Mouse (Mus musculus) embryonic fibroblast, embryonic 13.5 days (primary cell): ENCODE measurements around the gene Olig1. TPM values are rescaled to one million over a fixed set of nuclear protein-coding genes. Genes with fewer than 3 reads are reported as not detected.

Source experiments
- H3K27ac ChIP-seq: 2 replicates; pipeline ENCODE4 v1.5.1; 2012; ENCODE audit warnings: low read length, control low read depth, inconsistent platforms; ENCODE audit not compliant: insufficient read depth
- H3K4me1 ChIP-seq: 2 replicates; pipeline ENCODE4 v1.6.1; 2011; ENCODE audit warnings: low read length; ENCODE audit not compliant: control insufficient read depth, insufficient read depth
- H3K4me3 ChIP-seq: 2 replicates; pipeline ENCODE4 v1.5.1; 2011; ENCODE audit warnings: mild to moderate bottlenecking, control low read depth, low read length; ENCODE audit not compliant: insufficient read depth
- CTCF ChIP-seq: IDR thresholded peaks from 2 replicates; pipeline ENCODE4 v1.5.1; 2011; ENCODE audit warnings: mild to moderate bottlenecking, control low read depth, low read length, moderate library complexity, borderline replicate concordance; ENCODE audit not compliant: insufficient read depth
- POLR2A ChIP-seq: IDR thresholded peaks from 2 replicates; pipeline ENCODE4 v1.6.1; 2011; ENCODE audit warnings: low read depth, mild to moderate bottlenecking, control low read depth, low read length, moderate library complexity
- polyA plus RNA-seq: library from polyadenylated mRNA; stranded (reverse); fragments of >200 nt; gene quantifications from 2 replicates; pipeline ENCODE4 v1.2.4, GENCODE M21; 2011; ENCODE audit warnings: low read depth; ENCODE audit not compliant: missing spikeins, insufficient read length

The Olig1 gene
- polyA plus RNA-seq, 1 experiment = 0.47 TPM

- Histone ChIP-seq H3K27ac (no peak overlapping the region), H3K4me3 (no peak overlapping the region), H3K4me1 (no peaks in the 10 kb centered on the region)
- no peak for TF ChIP-seq CTCF
- TF ChIP-seq POLR2A = no peak
Measured at GRCm38 (mm10) chr16:91226883-91227759, 42.5 kb upstream of the Olig1 start.

GRCm38 (mm10) chr16:91227760-91228043 is 41.9 kb upstream of the Olig1 start:
- Histone ChIP-seq H3K4me1 (no peaks in the 10 kb centered on the region), H3K4me3 (no peak overlapping the region), H3K27ac (no peak overlapping the region)
- TF ChIP-seq CTCF (no peak), POLR2A (no peak)

- H3K4me3 ChIP-seq = no peak overlapping the region
- TF ChIP-seq CTCF (no peak), POLR2A (no peak)
- no peak overlapping the region for H3K27ac ChIP-seq
- H3K4me1 ChIP-seq = no peaks in the 10 kb centered on the region
Measured at GRCm38 (mm10) chr16:91228238-91229071, 41.1 kb upstream of the Olig1 start.

GRCm38 (mm10) chr16:91229072-91229348 is 40.6 kb upstream of the Olig1 start:
- TF ChIP-seq CTCF = no peak
- TF ChIP-seq POLR2A = no peak
- Histone ChIP-seq H3K27ac (no peak overlapping the region), H3K4me1 (no peaks in the 10 kb centered on the region), H3K4me3 (no peak overlapping the region)

- TF ChIP-seq CTCF (no peak), POLR2A (no peak)
- H3K4me3 ChIP-seq = no peak overlapping the region
- no peak overlapping the region for H3K27ac ChIP-seq
- H3K4me1 ChIP-seq = no peaks in the 10 kb centered on the region
Measured at GRCm38 (mm10) chr16:91229643-91230042, 39.9 kb upstream of the Olig1 start.

- TF ChIP-seq CTCF (no peak), POLR2A (no peak)
- Histone ChIP-seq H3K4me1 (no peaks in the 10 kb centered on the region), H3K4me3 (no peak overlapping the region), H3K27ac (no peak overlapping the region)
Measured at GRCm38 (mm10) chr16:91231781-91232469, 37.6 kb upstream of the Olig1 start.

- H3K4me3 ChIP-seq = no peak overlapping the region
- no peaks in the 10 kb centered on the region for H3K4me1 ChIP-seq
- H3K27ac ChIP-seq = no peak overlapping the region
- TF ChIP-seq POLR2A (no peak), CTCF (no peak)
Measured at GRCm38 (mm10) chr16:91232470-91233240, 36.9 kb upstream of the Olig1 start.

- H3K4me3 ChIP-seq = no peak overlapping the region
- no peaks in the 10 kb centered on the region for H3K4me1 ChIP-seq
- no peak for TF ChIP-seq POLR2A
- no peak for TF ChIP-seq CTCF
- no peak overlapping the region for H3K27ac ChIP-seq
Measured at GRCm38 (mm10) chr16:91233241-91233944, 36.2 kb upstream of the Olig1 start.

GRCm38 (mm10) chr16:91239024-91239423 is 30.5 kb upstream of the Olig1 start:
- Histone ChIP-seq H3K27ac (no peak overlapping the region), H3K4me1 (no peaks in the 10 kb centered on the region), H3K4me3 (no peak overlapping the region)
- no peak for TF ChIP-seq POLR2A
- no peak for TF ChIP-seq CTCF
